Mouse (Mus musculus): ENCODE results near the gene Osgep.

DNA sequence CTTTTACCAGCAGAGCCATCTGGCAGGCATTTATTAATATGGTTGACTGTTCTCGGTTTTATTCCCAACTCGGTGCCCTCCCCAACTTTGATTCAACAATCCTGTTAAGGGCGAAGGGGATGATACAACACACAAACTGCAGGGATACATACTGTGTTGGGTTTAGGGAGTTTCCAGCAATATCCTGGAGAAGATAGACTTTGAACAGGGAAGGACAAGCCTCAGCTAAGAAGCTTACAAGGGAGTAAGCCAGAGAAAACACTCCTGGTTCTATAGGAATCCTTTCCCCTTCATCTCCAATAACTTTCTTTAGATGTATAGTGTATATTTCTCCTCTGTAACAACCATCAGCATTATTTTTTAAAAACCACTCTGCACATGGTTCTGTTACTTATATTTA lies 49.5 kb downstream of the Osgep start:
- TF ChIP-seq POLR2A (IDR thresholded peaks at IDR 0.05; ENCODE audit: control insufficient read depth, low read depth, low read length): no peak
- TF ChIP-seq CTCF (IDR thresholded peaks at IDR 0.05; ENCODE audit: control insufficient read depth, insufficient read depth, insufficient replicate concordance, low read depth, low read length): no peak

All from testis, adult 2 months (tissue).